Mouse (Mus musculus) adrenal gland, adult 18-20 months (tissue): Measurements from ENCODE around the gene Smc1b. TPM values are rescaled to one million over a fixed set of nuclear protein-coding genes. Genes with fewer than 3 reads are reported as not detected.
"Not testable (repeated sequence)": the region's sequence is repeated elsewhere in the genome, so short reads cannot be mapped to it uniquely, and the experiment has no call there.

Experiments
- DNase-seq, 2 experiments: peaks; one replicate each; pipeline ENCODE4 v3.0.0; 2021 to 2022; ENCODE audit warnings: low spot score in 2 of 2
- total RNA-seq, 2 experiments: library from RNA; stranded (reverse); gene quantifications; 1 replicate in 1 of 2; 2 replicates in 1 of 2; pipeline ENCODE4 v1.2.3; 2021

Smc1b gene
- total RNA-seq, 2 experiments from 2014 or later, result not detected

DNA sequence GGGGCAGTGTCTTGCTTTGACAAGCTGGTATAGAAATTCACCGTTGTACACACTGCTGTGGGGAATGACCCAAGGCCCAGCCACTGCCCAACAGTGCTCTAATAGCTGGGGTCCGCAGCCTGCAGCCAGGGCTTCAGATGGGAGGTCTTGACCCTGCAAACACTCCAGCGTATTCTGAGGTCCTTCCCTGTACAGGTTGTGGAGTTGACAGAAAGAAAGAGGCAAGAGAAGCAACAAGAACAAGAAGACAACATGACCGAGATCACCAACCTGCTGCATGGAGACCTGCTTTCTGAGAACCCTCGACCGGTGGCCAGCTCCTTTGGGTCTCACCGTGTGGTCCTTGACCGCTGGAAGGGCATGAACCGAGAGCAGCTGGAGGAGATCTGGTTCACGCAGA, 9.5 kb upstream of the Smc1b start:
- DNase-seq, result no peak

DNA sequence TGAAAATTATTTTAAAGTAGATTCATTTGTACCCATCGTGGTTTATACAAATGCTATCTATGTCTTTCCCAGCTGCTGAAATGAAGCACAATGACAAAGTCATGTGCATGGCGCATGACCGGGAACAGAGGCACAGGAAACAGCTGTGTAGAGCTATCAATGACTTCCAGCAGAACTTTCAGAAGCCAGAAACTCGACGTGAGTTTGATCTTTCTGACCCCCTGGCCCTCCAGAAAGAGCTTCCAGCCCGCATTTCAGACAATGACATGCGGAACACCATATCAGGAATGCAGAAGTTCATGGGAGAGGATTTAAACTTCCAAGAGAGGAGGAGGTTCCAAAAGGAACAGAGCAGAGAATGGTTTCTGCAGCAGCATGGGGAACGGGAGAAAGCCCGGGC, 3.4 kb upstream of the Smc1b start:
- DNase-seq, result no peak

DNA sequence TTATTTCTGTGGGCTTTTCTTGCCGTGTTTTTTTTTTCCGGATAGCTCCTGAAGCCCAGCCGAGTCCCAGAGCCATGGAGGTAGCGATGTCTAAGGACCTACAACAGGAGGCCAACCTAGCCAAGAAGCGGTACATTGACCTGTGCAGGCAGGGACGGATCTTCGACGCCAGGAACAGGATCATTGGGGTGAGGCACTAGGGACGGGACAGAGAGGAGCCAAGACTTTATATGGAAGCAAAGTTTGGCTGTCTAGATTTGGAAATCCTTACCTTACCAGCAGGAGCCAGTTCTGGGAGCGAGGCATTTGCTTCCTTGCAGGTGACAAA, 393 bp upstream of the Smc1b start:
- no peak for DNase-seq

DNA sequence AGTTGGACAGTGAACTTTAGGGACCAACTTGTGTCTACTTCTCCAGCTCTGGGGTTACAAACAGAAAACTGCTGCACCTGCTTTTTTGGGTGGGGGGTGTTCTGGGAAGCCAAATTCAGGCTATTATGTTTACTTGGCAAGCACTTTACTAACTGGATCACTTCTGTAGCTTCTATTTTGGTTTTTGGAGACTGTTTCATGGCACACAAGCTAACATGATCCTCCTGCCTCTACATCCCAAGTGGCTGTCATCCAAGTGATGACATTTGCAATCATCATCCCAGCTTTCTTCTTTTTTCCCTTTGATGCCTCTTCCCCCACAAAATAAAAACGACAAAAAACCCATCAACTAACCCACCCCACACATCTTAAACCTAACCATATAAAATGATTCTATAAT, 46.1 kb downstream of the Smc1b start:
- no peak for DNase-seq

DNA sequence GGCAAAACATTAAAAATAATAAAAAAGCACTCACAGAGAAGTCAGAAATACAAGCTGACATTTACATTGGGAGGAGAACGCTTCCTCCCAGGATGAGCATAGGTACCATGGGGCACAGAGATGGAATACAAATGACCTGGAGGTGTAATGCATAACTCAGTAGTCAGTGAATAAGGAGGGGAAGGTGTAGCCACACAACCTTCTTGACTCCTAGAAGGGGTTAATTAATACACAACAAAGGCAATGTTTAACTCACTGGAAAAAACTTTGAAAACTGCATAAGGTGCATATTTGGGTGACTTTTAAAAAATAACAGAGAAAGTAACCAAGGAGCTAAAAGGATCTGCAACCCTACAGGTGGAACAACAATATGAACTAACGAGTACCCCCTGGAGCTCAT, 59.1 kb downstream of the Smc1b start:
- DNase-seq, result no peak

DNA sequence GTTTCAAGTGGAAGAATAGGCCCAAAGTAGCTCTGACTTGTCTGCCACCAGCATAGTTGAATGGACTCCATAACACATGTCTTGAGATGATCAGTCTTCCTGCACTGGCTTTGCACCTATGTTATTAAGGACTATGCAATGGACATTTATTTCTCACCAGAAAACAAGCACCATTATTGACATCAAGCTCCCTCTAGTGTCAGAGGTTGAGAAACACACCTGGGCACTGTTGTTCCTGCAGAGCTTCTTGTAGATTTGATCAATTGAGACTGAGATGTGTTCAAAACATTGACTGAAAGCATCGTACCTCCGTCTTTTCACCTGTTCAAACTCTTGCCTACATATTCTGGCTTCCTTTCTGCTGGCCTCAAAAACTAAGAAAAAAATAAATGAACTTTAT, 61.2 kb downstream of the Smc1b start:
- DNase-seq, result no peak

DNA sequence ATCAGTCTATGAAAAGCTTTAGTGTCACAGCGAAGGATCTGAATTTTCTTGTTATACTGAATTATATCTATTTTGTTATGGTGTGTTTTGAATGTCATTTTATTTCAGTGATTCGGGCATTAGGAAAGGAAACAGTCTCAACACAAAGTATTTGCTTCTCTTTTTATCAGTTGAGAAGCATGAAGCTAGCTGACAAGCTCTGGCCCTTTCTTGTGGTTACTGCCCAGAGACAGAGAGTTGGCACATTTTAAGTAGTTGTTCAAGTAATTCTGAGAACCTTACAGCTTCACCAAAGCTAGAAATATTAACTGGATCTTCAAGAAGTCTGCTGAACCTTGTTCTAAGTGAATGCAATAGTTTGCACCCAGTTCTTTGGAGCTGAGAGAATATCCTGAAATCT, 68.3 kb downstream of the Smc1b start:
- DNase-seq, result no peak

DNA sequence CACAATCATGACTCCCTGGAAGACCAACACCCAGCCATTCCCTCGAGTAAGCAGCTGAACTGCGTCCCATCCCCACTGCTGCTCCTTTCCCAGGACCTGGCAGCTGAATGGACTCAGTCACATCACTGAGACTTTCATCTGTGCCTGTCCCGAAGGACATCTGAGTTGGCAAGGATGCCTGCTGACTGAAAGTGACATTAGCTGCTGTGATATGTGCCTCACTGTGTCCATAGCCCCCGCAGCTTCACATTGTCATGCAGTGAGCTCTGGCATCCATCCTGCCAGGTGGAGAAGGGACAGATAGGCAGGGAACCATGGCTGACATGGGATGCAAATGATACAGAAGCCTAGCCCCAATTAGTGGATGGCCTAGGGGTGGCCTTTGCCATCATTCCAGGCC, 76.6 kb downstream of the Smc1b start:
- no peak for DNase-seq

DNA sequence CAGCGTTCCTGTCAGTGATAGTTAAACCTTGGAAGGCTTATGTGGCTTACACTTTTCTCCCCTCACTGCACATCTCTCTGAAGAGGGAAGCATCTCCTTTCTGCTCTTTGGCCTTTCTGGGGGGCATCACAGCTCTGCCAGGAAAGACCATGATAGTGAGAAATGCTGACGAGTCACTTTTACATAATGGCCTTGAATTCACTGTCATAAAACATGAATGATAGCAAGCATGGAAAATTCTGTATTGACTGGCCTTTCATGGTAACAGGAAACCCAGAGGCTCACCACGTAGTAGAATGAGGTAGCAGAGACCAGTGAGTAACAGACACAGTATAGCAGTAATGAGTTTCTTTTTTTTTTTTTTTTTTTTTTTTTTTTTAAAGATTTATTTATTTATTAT, 77.7 kb downstream of the Smc1b start:
- no peak for DNase-seq

DNA sequence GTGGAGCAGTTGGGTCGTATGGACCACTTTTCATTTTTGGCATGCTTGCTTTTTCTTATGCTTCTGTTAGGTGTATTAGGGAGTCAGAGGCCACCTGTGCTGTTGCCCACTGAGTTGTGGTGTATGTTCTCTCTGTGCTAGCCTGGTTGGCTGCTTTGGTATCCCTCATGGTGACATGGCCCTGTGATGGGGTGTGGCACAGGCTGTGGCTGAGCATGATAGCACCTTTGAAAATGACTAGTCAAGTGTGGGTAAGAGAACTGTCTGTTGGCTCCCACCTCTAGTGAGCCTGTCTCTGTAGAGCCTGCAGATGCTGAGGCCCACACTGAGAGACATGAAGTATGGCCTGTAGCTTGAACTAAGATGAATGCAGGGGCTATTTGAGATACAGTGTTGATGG, 82.0 kb downstream of the Smc1b start:
- no peak for DNase-seq

DNA sequence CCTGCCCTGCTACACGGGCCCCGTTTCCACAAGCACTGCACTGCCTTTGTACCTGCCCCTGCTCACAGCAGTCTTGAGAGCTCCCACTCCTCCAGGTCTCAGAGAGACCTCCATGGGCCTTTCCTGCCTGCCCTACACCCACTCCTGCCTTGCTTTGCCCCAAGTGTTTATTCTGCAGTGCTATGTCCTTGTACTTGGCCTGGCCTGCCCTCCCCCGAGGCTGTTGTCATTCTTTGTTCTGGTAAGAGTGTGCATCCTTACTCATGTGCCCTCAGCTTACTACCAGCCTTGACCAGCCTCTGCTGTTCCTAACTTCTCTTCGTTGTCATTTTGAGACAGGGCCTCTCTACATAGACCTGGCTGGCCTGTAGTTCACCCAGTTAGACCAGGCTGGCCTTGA, 83.9 kb downstream of the Smc1b start:
- no peak for DNase-seq

DNA sequence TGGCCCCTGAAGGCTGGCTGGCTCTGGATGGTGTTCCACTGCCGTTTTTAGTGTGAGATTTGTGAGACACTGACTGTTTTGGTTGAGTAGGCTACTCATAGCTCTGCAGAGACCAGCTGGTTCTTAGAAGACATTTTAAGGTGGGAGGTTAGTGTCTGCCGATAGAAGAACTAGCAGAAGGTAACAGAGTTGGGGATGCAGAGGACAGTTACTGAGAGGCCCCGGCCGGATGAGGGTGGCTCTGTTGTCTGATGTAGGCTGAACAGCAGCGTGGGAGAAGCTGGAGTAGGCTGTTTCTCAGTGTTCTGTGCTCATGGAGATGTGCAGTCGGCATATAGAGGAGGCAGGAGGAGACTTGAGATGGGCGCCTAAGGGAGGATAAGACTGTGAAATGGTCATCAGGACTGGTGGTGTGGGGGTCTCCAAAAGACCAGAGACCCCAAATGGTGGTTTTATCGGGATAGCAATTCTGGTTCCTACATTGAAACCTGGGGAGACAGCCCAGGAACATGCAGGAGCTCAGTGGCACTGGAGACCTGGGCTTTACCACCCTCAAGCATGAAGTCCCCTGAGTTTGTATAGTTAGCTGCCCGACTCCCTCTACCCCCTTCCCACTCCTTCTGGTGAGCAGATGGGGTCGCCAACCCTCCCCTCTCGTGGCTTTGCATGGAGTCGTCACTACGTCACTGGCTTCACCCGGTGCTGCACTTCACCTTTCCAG, 85.4 kb downstream of the Smc1b start:
- no peak for DNase-seq

DNA sequence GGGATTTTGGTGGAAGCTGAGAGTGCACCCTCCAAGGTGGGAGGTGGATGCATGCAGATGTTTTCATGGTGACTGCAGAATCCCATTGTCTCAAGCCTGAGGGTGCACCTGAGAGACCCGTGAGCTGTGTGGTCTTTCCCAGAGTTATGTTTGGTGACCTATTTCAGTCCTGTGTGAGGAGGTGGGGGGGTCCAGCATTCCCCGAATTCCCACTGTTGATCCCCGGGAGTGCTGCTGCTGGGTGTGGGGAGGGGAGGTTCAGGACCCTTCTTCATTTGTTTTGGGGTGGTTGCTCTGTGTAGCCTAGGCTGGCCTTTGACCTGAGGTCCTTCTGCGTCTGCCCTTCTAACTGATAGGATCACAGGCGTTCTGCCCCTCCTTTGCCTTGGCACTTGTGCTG, 88.0 kb downstream of the Smc1b start:
- no peak for DNase-seq

DNA sequence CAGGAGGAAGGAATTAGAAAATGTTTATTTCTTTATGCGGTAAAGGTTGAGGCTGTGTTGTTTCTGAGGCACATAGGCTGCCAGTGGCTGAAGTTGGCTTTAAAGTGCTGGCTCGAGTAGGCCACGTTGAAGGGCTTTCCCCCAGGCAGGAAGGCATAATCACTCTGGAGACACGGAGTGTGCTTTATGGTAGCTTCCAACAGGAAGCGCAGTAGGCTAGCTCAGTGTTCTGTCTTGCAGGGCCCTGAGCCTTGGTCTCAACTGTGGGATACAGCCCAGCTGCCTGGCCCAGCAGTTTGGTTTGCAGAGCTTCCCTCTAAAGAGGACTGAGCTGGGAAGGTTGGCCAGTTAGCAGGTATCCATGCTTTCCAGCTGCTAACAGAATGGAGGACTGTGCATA, 88.6 kb downstream of the Smc1b start:
- no peak for DNase-seq

DNA sequence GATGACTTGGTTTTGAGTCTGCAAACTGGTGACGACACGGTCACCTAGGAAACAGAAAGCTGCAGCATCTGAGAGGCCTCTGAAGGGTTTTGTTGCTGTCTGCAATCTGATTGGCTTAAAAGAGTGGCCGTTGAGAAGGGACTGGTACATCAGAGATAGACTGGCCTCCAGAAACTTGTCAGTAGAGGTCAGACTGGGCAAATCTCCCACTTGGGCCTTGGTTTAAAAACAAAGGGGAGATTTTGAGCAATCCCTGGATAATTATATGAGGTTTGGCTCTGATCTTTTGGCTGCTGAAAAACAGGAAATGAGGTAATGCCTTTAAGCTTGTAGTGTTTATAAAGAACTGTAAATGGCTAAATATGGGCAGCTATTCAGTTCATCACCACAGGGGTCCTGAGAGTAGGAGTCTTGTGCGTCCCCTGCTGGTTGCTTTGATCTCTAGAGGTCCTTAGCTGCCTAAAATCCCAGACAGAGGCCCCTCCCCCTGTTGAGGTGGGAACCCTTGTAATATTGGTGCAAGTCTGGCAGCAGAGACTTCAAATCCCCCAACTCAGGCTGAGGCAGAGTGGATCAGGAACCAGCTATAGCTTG, 89.3 kb downstream of the Smc1b start:
- DNase-seq, result peak in 1 of 2 experiments; percentile 19

DNA sequence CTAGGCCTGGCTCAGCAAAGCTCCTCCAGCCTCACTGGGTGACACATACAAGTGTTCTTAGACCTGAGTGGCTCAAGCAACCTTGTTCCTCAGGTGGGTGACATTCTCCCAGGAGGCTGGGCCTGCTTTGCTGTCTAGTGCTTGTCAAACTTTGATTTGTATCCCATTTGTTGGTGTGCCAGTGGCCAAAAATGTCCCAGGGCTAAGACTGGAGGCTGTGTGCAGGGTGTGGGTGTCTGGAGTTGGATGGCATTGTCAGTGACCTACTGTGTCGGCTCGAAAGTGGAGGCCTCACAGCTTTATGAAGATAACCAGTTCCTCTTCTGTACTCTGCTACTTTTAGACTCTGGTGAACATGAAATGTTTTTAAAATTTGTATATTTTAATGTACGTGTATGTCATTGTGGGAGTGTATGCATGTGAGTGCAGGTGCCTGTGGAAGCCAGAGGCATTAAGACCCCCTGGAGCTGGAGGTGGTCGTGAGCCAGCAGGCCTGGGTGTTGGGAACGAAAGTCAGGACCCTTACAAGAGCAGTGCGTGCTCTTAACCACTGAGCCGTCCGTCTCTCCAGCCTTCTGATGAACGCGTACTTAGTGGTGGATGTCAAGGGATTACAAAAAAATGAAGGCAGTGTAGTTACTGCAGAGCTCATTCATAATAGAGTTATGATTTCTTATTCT, 90.1 kb downstream of the Smc1b start:
- no peak for DNase-seq

DNA sequence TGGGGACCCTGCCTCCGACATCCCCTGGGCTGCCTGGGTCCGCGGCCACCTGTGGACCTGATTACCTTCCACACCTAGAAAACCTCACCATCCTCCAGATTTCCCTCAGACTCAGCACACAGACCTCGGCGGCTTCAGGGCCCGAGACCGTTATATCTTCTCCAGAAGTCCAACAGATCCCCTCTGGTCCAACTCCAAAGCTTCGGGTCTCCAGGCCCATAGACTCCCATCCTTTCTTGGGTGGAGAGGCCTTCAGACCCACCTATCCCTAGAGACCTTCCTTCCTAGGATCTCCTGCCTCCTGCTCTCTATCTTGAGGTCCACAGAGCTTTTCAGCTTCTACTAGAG, 94.4 kb downstream of the Smc1b start:
- DNase-seq, result no peak

DNA sequence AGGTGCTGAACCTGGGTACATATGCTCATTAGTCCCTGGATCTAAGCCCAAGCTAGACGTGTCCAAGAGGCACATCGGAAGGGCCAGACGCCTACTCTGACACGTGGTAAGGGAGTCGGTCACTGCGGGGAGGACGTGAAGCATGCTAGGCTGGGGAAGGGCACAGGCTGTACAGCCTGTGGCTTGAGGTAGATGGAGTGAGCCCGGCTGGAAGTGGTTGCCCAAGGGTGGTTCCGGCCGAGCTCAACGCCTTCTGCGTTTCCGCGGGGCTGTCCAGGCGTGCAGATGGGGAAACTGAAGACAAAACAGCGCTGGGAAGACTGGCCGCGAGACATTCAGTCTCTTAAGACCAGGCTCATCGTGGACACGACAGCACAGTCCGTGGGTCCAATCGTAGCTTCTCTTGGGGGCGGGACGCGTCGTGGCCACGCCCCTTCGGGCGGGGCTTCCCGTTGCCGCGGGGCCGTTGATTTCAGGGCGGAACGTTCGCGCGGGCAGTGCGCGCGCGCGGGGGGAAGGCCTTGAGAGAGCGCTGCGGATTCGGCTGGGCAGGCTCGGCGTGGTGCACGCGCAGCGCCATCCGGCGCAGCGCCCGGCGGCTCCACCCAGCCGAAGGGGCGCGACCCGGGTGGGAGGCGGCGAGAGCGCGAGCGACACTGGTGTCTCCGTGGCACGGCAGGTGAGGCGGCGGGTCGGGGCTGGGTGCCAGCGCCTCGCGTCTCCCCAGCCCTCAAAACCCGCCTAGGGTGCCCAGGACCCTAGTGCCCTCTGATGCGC, 95.0 kb downstream of the Smc1b start:
- DNase-seq, result peak; percentile 98 to 99

DNA sequence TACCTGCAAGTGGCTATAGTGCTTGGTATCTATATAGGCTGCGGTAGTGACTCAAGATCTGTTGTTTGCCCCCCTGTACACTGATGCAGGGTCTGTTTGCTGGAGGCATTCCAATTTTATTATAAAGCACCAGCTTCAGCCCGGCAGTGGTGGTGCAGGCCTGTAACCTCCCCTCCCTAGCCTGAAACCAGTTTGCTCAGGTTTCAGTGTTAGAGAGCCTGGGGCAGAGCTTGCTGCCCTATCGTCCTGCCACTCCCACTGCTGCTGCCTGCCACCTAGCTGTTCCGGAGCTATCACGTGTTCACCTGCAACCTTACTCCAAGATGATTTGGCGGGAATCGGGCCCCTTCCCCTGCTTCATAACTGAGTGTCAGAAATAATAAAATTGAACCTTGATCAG, 97.8 kb downstream of the Smc1b start:
- DNase-seq, result not testable (repeated sequence)

DNA sequence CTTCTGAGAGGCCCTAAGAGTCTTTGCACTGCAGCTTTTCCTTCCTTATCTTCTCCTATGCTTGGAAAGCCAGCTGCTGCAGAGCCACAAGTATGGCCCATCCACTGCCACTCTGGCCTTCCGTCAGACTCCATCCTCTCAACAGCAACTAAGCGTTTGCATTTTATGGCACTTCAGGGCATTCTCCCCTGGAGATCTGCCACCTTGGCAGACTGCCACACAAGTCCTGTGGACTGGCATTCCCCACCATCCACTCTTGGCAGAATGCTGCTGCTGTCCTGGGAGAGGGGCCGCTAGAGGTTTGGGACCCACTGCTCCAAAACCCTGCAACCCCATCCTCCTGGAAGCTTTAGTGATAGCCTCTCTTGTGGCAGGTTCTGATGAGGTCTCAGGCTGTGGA, 99.9 kb downstream of the Smc1b start:
- no peak for DNase-seq

DNA sequence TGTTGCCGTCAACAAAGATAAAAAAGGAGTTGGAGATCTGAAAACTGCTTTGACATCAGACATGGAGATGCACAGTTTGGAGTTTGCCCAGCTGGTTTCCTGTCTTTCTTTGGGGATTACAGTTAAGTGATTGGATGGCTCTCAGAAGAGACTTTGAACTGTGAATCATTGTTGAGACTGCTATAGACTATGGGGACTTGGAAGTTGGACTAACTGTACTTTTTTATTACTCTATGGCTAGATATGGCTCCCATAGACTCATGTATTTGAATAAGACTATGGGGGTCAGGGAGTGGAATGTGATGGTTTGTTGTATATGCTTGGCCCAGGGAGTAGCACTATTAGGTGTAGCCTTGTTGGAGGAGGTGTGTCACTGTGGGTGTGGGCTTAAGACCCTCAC, 101.1 kb downstream of the Smc1b start:
- not testable (repeated sequence) for DNase-seq

DNA sequence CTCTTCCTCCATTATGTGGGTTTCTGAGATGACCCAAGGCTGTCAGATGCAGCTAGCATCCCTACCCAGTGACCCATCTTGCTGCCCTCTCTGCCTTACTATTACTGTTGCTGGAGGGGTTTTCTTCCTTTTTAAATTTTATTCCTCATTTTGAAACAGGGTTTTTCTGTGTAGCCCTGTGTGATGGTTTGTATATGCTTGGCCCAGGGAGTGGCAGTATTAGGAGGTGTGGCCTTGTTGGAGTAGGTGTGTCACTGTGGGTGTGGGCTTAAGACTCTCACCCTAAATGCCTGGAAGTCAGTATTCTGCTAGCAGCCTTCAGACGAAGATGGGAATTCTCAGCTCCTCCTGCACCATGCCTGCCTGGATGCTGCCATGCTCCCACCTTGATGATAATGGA, 103.1 kb downstream of the Smc1b start, which contains the start of gene Fam118a:
Gene Fam118a (plus strand): TSS at position 301 of the 400 bp plus-strand sequence.
- not testable (repeated sequence) for DNase-seq
